Mouse (Mus musculus): ENCODE measurements at regions not wholly inside any gene's neighbourhood (a gene's known extent, or its start where the extent isn't known, plus 50 kb on each side); places are given as distances from the start of the nearest gene placed in this dataset.

- H3K4me1 ChIP-seq (replicated peaks; ENCODE audit: control insufficient read depth, insufficient read depth, low read length) = no peaks in the 10 kb centered on the region
- ATAC-seq (replicated peaks; ENCODE audit: low FRiP score) (no peak), DNase-seq (ENCODE audit: low spot score) (no peak)
- WGBS = 56% methylated on average over 6 of the region's 6 CpGs
- H3K27me3 ChIP-seq (ENCODE audit: control insufficient read depth, insufficient read depth, low read length) = no peaks in the 10 kb centered on the region
- H3K9me3 ChIP-seq (ENCODE audit: control insufficient read depth, low read length) = no peaks in the 10 kb centered on the region
- H3K4me2 ChIP-seq (ENCODE audit: low read depth, low read length, severe bottlenecking) = no peak overlapping the region
- no peak overlapping the region for H3K4me3 ChIP-seq (ENCODE audit: low read depth, low read length)
- no peak overlapping the region for H3K27ac ChIP-seq (ENCODE audit: low read depth, low read length)
- H3K9ac ChIP-seq (ENCODE audit: low read length) = no peak overlapping the region
- H3K36me3 ChIP-seq (ENCODE audit: control insufficient read depth, insufficient read depth, low read length) = no peaks in the 10 kb centered on the region
These were observed 152.6 kb upstream of the Api5 start for GRCm38 (mm10) chr2:94590494-94590893.

- H3K9me3 ChIP-seq (ENCODE audit: control insufficient read depth, low read length) = no peaks in the 10 kb centered on the region
- no peaks in the 10 kb centered on the region for H3K4me1 ChIP-seq (replicated peaks; ENCODE audit: control insufficient read depth, insufficient read depth, low read length)
- no peak overlapping the region for H3K4me2 ChIP-seq (ENCODE audit: low read depth, low read length, severe bottlenecking)
- DNase-seq (ENCODE audit: low spot score) (no peak), ATAC-seq (replicated peaks; ENCODE audit: low FRiP score) (no peak)
- H3K9ac ChIP-seq (ENCODE audit: low read length) = no peak overlapping the region
- no peaks in the 10 kb centered on the region for H3K36me3 ChIP-seq (ENCODE audit: control insufficient read depth, insufficient read depth, low read length)
- 63% methylated on average over 1 of the region's 1 CpGs for WGBS
- no peaks in the 10 kb centered on the region for H3K27me3 ChIP-seq (ENCODE audit: control insufficient read depth, insufficient read depth, low read length)
- H3K27ac ChIP-seq (ENCODE audit: low read depth, low read length) = no peak overlapping the region
- H3K4me3 ChIP-seq (ENCODE audit: low read depth, low read length) = no peak overlapping the region
These were observed 149.3 kb upstream of the Api5 start for GRCm38 (mm10) chr2:94587255-94587654.

GRCm38 (mm10) chr2:94571646-94572045, 133.7 kb upstream of the Api5 start:
- WGBS = 26% methylated on average over 3 of the region's 3 CpGs
- H3K27me3 ChIP-seq (ENCODE audit: control insufficient read depth, insufficient read depth, low read length) = no peaks in the 10 kb centered on the region
- ATAC-seq (replicated peaks; ENCODE audit: low FRiP score) (no peak; the same call in 1 of the 2 replicates), DNase-seq (ENCODE audit: low spot score) (no peak)
- no peak overlapping the region for H3K4me2 ChIP-seq (ENCODE audit: low read depth, low read length, severe bottlenecking)
- no peak overlapping the region for H3K9ac ChIP-seq (ENCODE audit: low read length)
- no peak overlapping the region for H3K27ac ChIP-seq (ENCODE audit: low read depth, low read length)
- no peaks in the 10 kb centered on the region for H3K36me3 ChIP-seq (ENCODE audit: control insufficient read depth, insufficient read depth, low read length)
- H3K4me1 ChIP-seq (replicated peaks; ENCODE audit: control insufficient read depth, insufficient read depth, low read length) = no peaks in the 10 kb centered on the region
- no peaks in the 10 kb centered on the region for H3K9me3 ChIP-seq (ENCODE audit: control insufficient read depth, low read length)
- H3K4me3 ChIP-seq (ENCODE audit: low read depth, low read length) = no peak overlapping the region

GRCm38 (mm10) chr2:94541230-94541905, 103.4 kb upstream of the Api5 start:
- 91% methylated on average over 3 of the region's 3 CpGs for WGBS
- no peak for ATAC-seq (replicated peaks; ENCODE audit: low FRiP score)

GRCm38 (mm10) chr2:94536631-94537030, 98.7 kb upstream of the Api5 start:
- Histone ChIP-seq H3K27ac (ENCODE audit: low read depth, low read length) (no peak overlapping the region), H3K27me3 (ENCODE audit: control insufficient read depth, insufficient read depth, low read length) (no peaks in the 10 kb centered on the region), H3K4me1 (replicated peaks; ENCODE audit: control insufficient read depth, insufficient read depth, low read length) (no peaks in the 10 kb centered on the region), H3K9me3 (ENCODE audit: control insufficient read depth, low read length) (no peaks in the 10 kb centered on the region), H3K36me3 (ENCODE audit: control insufficient read depth, insufficient read depth, low read length) (no peaks in the 10 kb centered on the region), H3K4me2 (ENCODE audit: low read depth, low read length, severe bottlenecking) (no peak overlapping the region), H3K9ac (ENCODE audit: low read length) (no peak overlapping the region), H3K4me3 (ENCODE audit: low read depth, low read length) (no peak overlapping the region)
- ATAC-seq (replicated peaks; ENCODE audit: low FRiP score) (no peak), DNase-seq (ENCODE audit: low spot score) (no peak)
- 82% methylated on average over 4 of the region's 4 CpGs for WGBS

More at GRCm38 (mm10) chr2:94541230-94541905, 103.4 kb upstream of the Api5 start:
- Histone ChIP-seq H3K9ac (ENCODE audit: low read length) (no peak overlapping the region), H3K9me3 (ENCODE audit: control insufficient read depth, low read length) (no peaks in the 10 kb centered on the region), H3K4me1 (replicated peaks; ENCODE audit: control insufficient read depth, insufficient read depth, low read length) (no peaks in the 10 kb centered on the region), H3K36me3 (ENCODE audit: control insufficient read depth, insufficient read depth, low read length) (no peaks in the 10 kb centered on the region), H3K4me2 (ENCODE audit: low read depth, low read length, severe bottlenecking) (no peak overlapping the region), H3K27ac (ENCODE audit: low read depth, low read length) (no peak overlapping the region), H3K27me3 (ENCODE audit: control insufficient read depth, insufficient read depth, low read length) (no peaks in the 10 kb centered on the region), H3K4me3 (ENCODE audit: low read depth, low read length) (no peak overlapping the region)
- DNase-seq (ENCODE audit: low spot score) = no peak

GRCm38 (mm10) chr2:94531175-94531574, 93.2 kb upstream of the Api5 start:
- H3K4me2 ChIP-seq (ENCODE audit: low read depth, low read length, severe bottlenecking) = no peak overlapping the region
- H3K36me3 ChIP-seq (ENCODE audit: control insufficient read depth, insufficient read depth, low read length) = no peaks in the 10 kb centered on the region
- WGBS = 85% methylated on average over 5 of the region's 5 CpGs
- H3K27ac ChIP-seq (ENCODE audit: low read depth, low read length) = no peak overlapping the region
- no peaks in the 10 kb centered on the region for H3K27me3 ChIP-seq (ENCODE audit: control insufficient read depth, insufficient read depth, low read length)
- DNase-seq (ENCODE audit: low spot score) (no peak), ATAC-seq (replicated peaks; ENCODE audit: low FRiP score) (no peak)
- H3K4me3 ChIP-seq (ENCODE audit: low read depth, low read length) = no peak overlapping the region
- no peaks in the 10 kb centered on the region for H3K9me3 ChIP-seq (ENCODE audit: control insufficient read depth, low read length)
- no peak overlapping the region for H3K9ac ChIP-seq (ENCODE audit: low read length)
- H3K4me1 ChIP-seq (replicated peaks; ENCODE audit: control insufficient read depth, insufficient read depth, low read length) = no peaks in the 10 kb centered on the region

GRCm38 (mm10) chr2:94524536-94524935, 86.6 kb upstream of the Api5 start:
- DNase-seq (ENCODE audit: low spot score) = peak; percentile 73
- Histone ChIP-seq H3K36me3 (ENCODE audit: control insufficient read depth, insufficient read depth, low read length) (no peaks in the 10 kb centered on the region), H3K4me2 (ENCODE audit: low read depth, low read length, severe bottlenecking) (no peak overlapping the region), H3K9me3 (ENCODE audit: control insufficient read depth, low read length) (no peaks in the 10 kb centered on the region), H3K9ac (ENCODE audit: low read length) (no peak overlapping the region), H3K4me1 (replicated peaks; ENCODE audit: control insufficient read depth, insufficient read depth, low read length) (no peaks in the 10 kb centered on the region), H3K27me3 (ENCODE audit: control insufficient read depth, insufficient read depth, low read length) (no peaks in the 10 kb centered on the region), H3K27ac (ENCODE audit: low read depth, low read length) (no peak overlapping the region), H3K4me3 (ENCODE audit: low read depth, low read length) (no peak overlapping the region)
- WGBS = 36% methylated on average over 6 of the region's 6 CpGs
- ATAC-seq (replicated peaks; ENCODE audit: low FRiP score) = no peak

GRCm38 (mm10) chr2:94516866-94517265, 78.9 kb upstream of the Api5 start:
- ATAC-seq (replicated peaks; ENCODE audit: low FRiP score) (no peak), DNase-seq (ENCODE audit: low spot score) (no peak)
- Histone ChIP-seq H3K4me2 (ENCODE audit: low read depth, low read length, severe bottlenecking) (no peak overlapping the region), H3K9ac (ENCODE audit: low read length) (no peak overlapping the region), H3K27ac (ENCODE audit: low read depth, low read length) (no peak overlapping the region), H3K36me3 (ENCODE audit: control insufficient read depth, insufficient read depth, low read length) (no peaks in the 10 kb centered on the region), H3K9me3 (ENCODE audit: control insufficient read depth, low read length) (no peaks in the 10 kb centered on the region), H3K27me3 (ENCODE audit: control insufficient read depth, insufficient read depth, low read length) (no peaks in the 10 kb centered on the region), H3K4me1 (replicated peaks; ENCODE audit: control insufficient read depth, insufficient read depth, low read length) (no peaks in the 10 kb centered on the region), H3K4me3 (ENCODE audit: low read depth, low read length) (no peak overlapping the region)
- WGBS = 71% methylated on average over 1 of the region's 1 CpGs

GRCm38 (mm10) chr2:94512027-94512426, 74.1 kb upstream of the Api5 start:
- no peak for ATAC-seq (replicated peaks; ENCODE audit: low FRiP score)
- Histone ChIP-seq H3K9me3 (ENCODE audit: control insufficient read depth, low read length) (no peaks in the 10 kb centered on the region), H3K36me3 (ENCODE audit: control insufficient read depth, insufficient read depth, low read length) (no peaks in the 10 kb centered on the region)

More at GRCm38 (mm10) chr2:94512027-94512426, 74.1 kb upstream of the Api5 start:
- no peak overlapping the region for H3K9ac ChIP-seq (ENCODE audit: low read length)
- H3K4me3 ChIP-seq (ENCODE audit: low read depth, low read length) = no peak overlapping the region
- H3K4me2 ChIP-seq (ENCODE audit: low read depth, low read length, severe bottlenecking) = no peak overlapping the region
- no peak for DNase-seq (ENCODE audit: low spot score)
- no peaks in the 10 kb centered on the region for H3K27me3 ChIP-seq (ENCODE audit: control insufficient read depth, insufficient read depth, low read length)
- 70% methylated on average over 3 of the region's 3 CpGs for WGBS
- no peak overlapping the region for H3K27ac ChIP-seq (ENCODE audit: low read depth, low read length)
- no peaks in the 10 kb centered on the region for H3K4me1 ChIP-seq (replicated peaks; ENCODE audit: control insufficient read depth, insufficient read depth, low read length)

Data from forebrain, embryonic 11.5 days (tissue).